Mouse (Mus musculus) cerebellum, adult (tissue): ENCODE measurements around the gene Baat.
"Not testable (repeated sequence)": the region's sequence is repeated elsewhere in the genome, so short reads cannot be mapped to it uniquely, and the experiment has no call there.

Experiments used
- ATAC-seq: cut with Nextera tagmentation; 2 replicates; pipeline ENCODE4 v1.9.2; 2017; ENCODE audit warnings: mild to moderate bottlenecking, moderate library complexity, mixed read lengths; ENCODE audit not compliant: insufficient number of reproducible peaks, low FRiP score, low TSS enrichment

Baat gene

DNA sequence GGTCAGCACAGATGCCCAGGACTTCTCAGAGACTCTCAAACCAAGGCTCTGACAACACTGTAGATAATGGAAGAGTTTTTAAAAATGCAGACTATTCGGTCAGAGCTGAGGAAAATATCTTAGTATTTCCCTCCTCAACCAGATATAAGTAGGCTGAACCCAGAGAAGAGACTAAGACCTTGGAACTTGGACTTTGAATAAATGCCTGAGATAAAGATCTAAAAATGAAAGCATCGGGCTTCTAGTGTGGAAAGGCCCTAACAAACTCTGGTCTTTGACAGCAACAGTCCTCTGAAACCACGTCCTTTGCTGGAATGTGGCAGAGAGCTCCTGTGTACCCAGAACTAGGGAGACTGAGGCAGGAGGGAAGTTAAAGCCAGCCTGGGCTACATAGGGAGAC, at the start of gene Baat:
Baat (minus strand) TSS at position 172 of the 400 bp plus-strand sequence.
- no peak for ATAC-seq

DNA sequence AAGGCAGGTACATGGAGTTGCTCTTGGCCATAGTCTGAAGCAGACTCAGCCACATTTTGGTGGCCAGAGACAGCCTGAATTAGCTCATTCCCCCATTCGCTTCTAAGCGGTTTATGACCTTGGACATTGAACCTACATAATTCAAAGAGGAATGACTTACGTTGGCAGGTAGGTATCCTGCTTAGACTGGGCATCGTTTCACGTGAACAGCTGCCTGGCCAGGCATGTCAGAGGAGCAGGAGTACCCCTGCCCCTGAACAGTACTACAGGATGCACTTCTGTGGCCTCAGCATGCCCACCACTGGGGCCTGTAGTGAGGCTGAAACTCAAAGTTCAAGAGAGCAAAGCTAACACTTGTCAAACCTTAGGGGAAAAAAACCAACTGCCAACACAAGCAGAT, 47.0 kb upstream of the Baat start:
- ATAC-seq, result no peak

DNA sequence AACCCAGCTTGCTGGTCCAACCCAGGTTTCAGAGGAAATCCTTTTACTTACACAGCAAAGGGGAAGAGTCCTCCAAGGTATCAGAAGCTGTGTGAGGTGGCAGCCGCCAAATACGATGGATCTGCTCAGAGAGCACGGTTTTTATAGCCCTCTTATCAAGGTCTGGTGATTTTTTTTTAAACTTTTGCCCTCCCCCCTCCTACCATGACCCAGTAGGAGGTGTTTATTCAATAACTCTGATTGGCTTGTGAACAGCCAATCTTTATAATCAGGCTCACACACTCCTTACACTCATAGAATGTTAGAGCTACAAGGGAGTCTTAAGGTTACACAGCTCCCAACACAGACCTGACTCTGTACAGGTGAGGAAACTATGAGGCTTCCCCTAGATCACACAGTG, 43.0 kb upstream of the Baat start, which contains the start of gene Aldob:
Aldob (minus strand) TSS at position 164 of the 400 bp plus-strand sequence.
- no peak for ATAC-seq

DNA sequence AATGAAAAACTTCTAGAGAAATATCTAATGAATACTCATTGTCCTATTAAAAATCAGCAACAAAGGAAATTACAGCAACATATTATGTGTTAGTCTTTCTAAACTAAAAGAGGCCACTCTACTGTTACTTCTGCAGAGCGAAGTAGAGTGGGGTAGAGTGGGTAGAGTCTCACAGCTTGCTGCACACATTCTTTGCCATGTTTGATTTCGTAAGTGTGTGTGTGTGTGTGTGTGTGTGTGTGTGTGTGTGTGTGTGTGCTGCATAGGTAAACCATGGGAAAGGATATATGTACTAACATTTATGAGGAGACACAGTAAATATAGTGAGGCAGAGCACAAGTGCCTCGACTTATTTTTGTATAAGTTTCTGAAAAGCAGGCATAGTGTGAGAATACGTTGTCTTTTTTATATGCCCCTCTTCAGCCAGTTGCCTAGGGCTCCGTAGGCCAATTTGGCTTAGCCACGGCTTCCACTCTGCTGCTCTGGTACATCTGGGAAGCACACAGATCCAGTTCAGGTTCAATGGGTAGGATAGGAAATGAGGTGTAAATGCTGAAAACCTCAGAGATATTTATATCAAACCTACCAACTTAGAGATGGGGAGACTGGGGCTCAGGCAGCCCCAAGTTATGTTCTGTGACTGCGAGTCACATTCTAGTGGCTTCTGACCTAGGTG, 41.3 kb upstream of the Baat start:
- no peak for ATAC-seq

DNA sequence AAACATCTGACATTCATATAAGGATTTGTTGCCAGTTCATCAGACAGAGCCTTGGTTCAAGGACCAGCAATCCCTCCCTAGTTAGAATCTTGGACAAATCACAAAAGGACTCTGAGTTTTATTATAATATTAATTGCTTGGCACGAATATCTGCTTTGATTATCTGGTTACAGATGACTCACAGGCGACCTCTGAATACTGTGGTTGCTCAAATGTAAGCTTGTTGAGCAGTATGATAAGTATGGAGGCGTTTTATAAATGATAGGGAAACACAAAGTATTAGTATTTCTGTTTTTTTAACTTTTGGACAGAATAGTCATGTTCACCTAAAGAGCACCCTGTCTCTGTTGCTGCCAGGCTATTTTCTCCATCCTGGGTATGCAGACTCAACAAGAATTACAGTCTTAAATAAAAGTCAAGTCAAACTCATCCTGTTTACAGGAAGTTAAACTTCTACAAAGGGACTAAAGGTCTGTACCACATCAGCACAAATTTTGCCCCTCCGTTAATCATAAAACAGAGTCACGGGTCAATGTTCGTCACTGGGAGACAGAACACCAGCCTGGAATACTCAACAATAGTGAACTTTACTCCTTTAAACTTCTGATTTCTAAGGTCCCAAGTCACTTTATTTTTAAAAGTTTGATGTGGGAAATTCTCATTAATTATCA, 40.7 kb upstream of the Baat start:
- ATAC-seq, result no peak

DNA sequence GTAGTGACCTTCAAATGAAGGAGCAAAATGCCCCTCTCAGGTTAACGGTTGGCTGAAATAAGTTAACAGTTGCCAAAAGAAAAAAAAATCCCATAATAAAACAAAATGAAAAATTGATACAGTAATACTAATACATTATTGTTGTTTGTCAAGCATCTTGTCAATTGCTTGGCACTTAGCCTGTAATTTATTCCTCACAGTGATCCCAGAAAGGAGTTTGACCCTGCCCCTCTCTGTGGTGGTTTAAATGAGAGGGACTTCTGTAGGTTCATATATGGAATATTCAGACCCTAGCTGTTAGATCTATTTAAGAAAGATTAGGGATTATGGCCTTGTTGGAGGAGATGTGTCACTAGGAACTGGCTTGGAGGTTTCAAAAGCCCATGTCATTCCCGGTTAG, 39.7 kb upstream of the Baat start:
- no peak for ATAC-seq

DNA sequence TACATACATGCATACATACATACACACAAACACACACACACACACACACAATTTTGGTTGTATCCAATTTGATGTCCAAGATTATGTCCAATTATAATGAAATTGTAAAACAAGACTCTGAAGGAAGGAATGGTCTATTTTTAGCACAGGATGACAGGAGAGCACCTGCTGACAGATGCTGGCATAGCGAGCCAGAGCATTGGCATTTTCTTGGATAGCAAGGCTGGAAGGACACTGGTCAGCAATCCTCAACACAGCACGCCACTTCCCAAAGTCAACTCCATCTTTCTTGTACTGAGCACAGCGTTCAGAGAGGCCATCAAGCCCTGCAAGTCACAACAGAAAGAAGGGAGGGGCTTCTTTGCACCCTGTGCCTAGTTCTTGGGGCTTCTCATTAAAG, 34.6 kb upstream of the Baat start:
- ATAC-seq, result no peak

DNA sequence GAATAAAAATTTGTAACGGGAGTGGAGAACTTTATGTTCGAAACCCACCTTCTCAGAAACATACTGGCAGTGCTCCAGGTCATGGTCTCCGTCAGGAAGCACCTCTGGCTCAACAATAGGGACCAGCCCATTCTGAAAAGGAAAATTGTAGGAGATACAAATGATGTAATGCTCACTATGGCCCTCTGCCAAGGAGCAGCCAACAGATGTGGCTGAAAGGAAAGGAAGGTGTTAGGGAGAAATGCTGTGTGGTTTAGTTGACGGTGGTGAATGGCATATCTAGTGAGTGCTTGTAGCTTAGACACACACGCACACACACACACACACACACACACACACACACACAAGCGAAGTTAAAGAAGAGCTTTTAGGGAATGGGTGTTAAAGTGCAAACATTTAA, 33.3 kb upstream of the Baat start:
- ATAC-seq, result no peak

DNA sequence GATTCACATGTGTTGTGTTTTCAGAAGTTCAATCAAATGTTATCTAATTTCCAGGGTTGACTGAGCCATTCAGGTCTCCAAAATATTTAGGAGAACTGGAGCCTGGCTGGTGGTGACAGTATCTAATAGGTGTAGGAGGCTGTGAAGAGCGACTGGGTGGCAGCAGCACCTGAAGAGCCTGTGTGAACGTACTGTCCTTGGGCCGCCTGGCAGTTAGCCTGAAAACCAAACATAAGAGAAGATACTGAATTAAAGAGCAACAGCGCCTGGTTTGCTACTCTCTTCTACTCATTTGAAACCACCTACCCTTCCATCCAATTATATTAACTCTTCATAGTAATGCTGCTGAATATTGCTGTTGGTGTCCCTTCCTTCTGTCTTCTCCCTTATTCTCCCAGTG, 30.3 kb upstream of the Baat start:
- ATAC-seq, result no peak

DNA sequence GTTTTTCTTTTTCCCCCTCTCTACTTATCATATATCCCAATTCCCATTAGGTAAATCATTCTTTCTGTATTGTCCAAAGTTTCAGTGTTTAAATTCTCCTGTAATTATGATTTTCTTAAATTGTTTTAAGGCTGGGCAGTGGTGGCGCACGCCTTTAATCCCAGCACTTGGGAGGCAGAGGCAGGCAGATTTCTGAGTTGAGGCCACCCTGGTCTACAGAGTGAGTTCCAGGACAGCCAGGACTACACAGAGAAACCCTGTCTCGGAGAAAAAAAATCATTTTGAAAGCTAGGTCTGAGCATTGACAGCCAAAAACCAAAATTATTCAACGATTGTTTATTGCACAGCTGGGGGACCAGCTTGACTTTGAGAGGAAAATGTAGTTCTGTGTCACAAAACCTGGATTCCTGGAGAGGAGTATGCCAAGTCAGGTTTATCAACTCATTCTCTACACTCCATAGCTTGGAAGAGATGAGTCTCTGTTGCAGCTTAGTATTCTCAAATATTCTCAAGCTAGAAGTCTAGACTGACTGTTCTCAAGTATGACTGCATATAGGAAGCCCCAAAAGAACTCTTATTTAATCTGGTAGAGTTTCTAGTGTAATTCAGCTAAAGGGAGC, 29.4 kb upstream of the Baat start:
- no peak for ATAC-seq

DNA sequence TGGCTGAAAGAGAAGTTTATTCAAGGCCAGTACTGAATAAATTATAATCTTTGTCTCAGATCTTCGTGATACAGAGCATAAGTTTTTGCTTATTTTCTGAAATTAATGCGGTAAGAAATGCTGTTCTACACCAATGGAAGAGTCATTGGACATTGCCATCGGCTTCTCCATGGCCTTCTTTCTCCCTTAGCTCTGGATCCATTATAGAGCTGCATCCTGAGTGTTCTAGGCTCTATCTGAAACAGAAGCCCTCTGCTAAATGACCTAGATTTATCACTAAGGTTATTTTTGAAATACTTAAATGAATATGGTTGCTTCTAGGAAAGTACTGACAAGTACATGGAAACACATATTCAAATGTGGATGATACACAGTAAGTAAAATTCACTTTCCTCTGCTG, 28.7 kb upstream of the Baat start:
- no peak for ATAC-seq

DNA sequence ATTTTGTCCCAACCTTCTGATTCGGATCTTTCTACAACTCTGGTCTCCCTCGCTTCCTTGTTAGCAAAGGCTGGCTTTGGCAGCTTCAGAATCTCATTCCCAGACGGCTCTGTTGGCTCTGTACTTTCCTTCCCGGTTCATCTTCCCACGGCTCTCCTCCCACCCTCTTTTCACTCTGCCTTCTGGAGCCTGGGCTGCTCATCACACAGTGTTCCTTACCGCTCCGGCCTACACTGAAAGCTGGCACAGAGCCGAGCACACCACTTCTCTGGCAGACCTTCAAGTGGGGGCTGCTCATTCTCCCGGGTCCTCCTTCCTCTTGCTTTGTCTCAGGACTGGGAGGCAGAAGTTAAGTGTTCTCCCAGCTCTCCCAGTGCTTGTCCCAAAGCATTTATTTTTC, 16.2 kb upstream of the Baat start:
- ATAC-seq, result no peak

DNA sequence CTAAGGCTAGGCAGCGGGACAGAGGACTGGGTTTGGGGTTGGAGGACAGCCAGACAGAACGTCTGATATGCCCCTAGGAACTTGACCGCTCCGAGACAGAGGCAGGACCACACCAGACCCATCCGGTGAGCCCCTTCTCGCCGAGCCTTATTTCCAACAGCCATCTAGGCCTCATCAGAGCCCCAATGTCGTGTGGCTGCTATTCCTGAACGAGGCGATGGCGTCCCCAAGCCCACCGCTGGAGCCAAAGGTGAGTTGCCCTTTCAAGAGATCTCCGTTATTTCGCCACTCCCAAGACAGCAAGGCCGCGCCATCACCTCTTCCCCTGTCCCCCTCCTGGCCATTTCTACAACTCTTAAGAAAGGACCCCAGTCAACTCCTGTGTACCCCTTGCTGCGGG, 15.0 kb upstream of the Baat start:
- peak; percentile 55 for ATAC-seq

DNA sequence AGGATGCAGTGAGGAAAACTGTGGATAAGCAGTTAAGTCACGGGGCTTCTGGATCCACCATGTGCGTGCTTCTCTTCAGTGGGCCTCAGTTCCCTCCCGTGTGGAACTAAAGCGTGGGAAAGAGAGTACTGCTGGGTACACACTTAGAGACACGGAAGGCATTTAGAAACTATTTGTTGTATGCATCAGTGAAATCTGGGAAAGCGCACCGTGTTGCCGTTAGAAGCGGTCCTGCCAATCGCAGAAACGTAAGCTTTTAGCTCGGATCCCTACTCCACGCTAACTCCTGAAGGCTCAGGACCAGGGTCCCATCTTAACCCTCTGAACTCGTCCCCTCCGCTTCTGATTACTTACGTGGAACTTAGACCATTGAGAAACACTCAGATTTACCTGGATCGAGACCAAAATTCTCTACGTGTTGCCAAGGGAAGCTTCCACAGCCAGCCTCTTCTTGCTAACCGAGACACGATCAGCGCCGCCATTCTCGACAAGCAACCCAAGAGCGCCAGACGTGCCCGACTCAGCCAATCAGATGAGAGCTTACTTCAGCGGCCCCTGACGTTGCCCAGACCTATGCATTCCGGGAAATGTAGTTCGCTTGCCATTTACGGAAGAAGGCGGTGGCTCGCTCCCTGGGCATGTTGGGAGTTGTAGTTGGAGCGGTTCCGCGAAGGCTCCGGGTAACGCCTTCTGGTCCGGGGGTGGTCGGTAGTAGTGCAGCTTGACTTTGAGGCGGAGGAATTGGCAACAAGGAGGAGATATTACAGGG, 14.4 kb upstream of the Baat start, which contains the start of the genes Mrpl50 and Zfp189:
Mrpl50 (minus strand) TSS at position 522 of the 769 bp plus-strand sequence.
Zfp189 (plus strand) TSS at position 605 of the 769 bp plus-strand sequence.
- peak; percentile 99 for ATAC-seq

DNA sequence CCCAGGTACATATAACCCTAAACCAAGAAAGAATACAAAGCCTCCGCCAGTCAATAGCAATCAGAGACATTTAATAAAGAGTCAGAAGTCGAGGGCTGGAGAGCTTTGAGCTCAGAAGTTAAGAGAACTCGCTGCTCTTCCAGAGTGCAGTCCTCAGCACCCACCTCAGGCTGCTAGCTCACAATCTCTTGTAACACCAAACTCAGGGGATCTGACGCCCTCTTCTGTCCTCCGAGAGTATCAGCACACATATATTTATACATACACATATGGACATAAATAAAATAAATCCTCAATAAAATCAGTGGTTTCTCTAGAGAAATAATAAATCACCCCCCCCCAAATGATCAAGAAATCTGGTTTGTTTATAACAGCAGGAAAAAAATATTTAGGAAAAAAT, 13.1 kb upstream of the Baat start:
- no peak for ATAC-seq

DNA sequence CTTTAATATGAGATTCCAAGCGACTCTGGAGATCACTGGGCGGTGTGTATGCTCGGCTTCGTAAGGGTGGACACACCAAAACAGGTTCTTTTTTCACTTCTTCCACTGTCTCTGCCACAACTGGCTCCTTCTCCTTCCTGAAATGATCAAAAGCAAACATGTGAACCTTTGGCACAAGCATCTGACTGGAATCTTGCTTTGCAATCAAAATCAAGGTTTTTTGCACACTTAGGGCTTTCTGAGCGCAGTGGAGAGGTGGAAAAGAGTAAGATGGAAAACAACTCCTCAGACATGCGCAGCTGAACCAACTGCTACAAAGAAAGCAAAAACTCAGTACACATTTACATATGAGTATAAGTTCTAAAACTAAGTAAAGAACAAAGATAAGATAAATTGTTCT, 8.1 kb upstream of the Baat start:
- no peak for ATAC-seq

DNA sequence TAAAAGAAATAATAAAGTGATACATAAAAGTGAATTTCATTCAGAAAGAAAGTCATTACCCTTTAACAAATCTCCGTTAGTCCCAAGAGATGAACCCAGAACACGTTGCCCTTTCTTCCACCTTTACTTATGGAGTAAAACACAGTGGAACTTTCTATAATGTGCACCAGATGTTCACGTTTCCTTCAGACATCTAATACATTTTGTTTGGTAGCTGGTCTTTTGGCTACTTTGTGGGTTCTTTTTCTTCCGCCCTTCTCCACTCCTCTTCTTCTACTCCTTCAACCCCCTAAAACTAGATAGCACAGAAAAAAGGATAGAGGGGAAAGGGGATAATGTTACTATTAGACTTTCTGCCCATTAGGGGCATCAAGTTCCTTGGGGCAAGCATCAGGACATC, 6.3 kb upstream of the Baat start:
- no peak for ATAC-seq

DNA sequence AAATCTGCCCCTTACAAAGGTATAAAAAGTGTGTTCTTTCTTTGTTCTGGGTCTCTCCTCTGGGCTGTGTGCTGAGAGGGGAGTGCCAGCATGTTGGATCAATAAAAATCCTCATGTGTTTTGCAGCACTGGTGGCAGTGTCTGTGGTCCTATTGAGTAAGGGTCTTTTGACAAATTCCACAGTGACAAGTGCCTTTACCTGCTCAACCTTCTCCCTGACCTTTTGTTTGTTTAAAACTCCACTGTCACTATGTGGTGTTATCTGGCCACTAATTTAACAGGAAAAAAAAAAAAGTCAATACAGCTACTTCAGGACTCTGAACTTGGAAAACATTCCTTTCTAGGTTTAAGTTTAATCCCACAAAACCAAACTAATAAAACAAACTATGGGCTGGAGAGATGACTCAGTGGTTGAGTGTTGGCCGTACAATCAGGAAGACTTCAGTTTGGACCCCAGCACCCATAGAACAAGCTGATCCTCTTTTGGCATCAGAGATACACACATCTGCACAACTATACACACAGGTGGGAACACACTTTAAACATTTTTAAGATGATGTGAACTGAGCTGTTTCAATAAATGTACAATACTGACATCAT, 4.0 kb upstream of the Baat start:
- not testable (repeated sequence) for ATAC-seq

DNA sequence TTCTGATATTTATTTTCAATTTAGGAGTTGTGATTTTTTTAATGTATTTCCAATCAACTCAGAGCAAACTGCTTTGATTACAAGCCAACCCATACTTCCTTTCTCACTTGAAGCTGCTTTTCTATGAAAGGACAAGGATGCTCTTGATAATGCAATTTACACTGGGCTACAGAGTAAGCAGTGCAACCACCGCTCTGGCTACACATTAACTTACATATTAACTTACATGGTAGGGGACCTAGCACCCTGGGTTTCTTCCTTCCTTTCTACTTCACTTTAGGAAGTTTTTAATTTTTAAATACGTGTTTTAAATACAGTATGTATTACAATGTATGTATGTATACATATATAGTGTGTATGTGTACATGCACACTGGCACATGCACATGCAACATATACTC, 2.8 kb upstream of the Baat start:
- ATAC-seq, result no peak

DNA sequence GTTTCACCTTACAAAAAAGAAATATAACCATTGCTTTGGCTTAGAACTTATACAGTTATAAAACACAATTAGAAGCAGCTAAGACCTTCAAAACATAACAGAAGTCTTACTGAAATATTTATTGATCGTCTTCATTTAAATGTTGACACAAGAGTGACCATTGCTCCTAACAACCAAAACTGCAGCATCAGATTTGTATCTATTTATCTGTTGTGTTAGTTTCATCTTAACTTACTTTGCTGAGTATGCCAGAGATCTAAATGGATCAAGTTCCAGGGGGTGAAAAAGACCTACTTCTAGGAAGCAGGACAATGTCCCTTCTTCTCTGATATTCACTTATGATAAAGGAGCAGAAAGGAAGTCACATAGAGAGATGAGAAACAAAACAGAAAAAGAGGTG, 2.8 kb downstream of the Baat start:
- no peak for ATAC-seq
